Mouse (Mus musculus) neural tube, embryonic 15.5 days (tissue): ENCODE results near the gene Chrna5. TPM values are rescaled to one million over a fixed set of nuclear protein-coding genes. Genes with fewer than 3 reads are reported as not detected.

Source experiments
- ATAC-seq: fragments of 200-750 bp; cut with Nextera tagmentation; 2 replicates; pipeline ENCODE4 v1.8.0; 2017; ENCODE audit warnings: mild to moderate bottlenecking, moderate TSS enrichment, moderate library complexity; ENCODE audit not compliant: low FRiP score
- H3K27ac ChIP-seq: fragments of 300-500 bp; sonication (generic); replicated peaks from 2 replicates; pipeline ENCODE4 v1.5.1; 2015; ENCODE audit warnings: mild to moderate bottlenecking, inconsistent platforms
- H3K27me3 ChIP-seq: fragments of 300-500 bp; sonication (generic); replicated peaks from 2 replicates; pipeline ENCODE4 v1.6.1; 2015; ENCODE audit warnings: inconsistent platforms
- H3K36me3 ChIP-seq: fragments of 300-500 bp; sonication (generic); 2 replicates; pipeline ENCODE4 v1.6.1; 2015; ENCODE audit warnings: inconsistent platforms
- H3K4me1 ChIP-seq: fragments of 300-500 bp; sonication (generic); 2 replicates; pipeline ENCODE4 v1.6.1; 2015; ENCODE audit warnings: inconsistent platforms
- H3K4me2 ChIP-seq: fragments of 300-500 bp; sonication (generic); 2 replicates; pipeline ENCODE4 v1.6.1; 2015; ENCODE audit warnings: inconsistent platforms, mild to moderate bottlenecking, moderate library complexity
- H3K4me3 ChIP-seq: fragments of 300-500 bp; sonication (generic); replicated peaks from 2 replicates; pipeline ENCODE4 v1.5.1; 2015; ENCODE audit warnings: mild to moderate bottlenecking, inconsistent platforms
- H3K9ac ChIP-seq: fragments of 300-500 bp; sonication (generic); replicated peaks from 2 replicates; pipeline ENCODE4 v1.6.1; 2015; ENCODE audit warnings: mild to moderate bottlenecking, inconsistent platforms
- H3K9me3 ChIP-seq: fragments of 300-500 bp; sonication (generic); replicated peaks from 2 replicates; pipeline ENCODE4 v1.6.1; 2016; ENCODE audit warnings: inconsistent platforms
- WGBS: fragments of 180-500 bp; shearing (Covaris S2); methylation state at CpG from one replicate; pipeline ENCODE4 v1.1.7; 2015; ENCODE audit warnings: mixed read lengths; 5-methylcytosine and 5-hydroxymethylcytosine counted together
- polyA plus RNA-seq: library from polyadenylated mRNA; unstranded; fragments of >200 nt; fragmentation: Nextera tagmentation; extraction: Ambion mirVana; gene quantifications from 2 replicates; pipeline ENCODE4 v1.2.1, GENCODE M21; 2015

Chrna5 gene
- polyA plus RNA-seq, 1 experiment from 2014 or later, result 3.7 TPM

GRCm38 (mm10) chr9:54981291-54982191 lies 861 bp downstream of the Chrna5 start:
- WGBS, result under 1% methylated on average over 71 of the region's 85 CpGs
- Histone ChIP-seq H3K4me2 (peak overlapping the region; percentile 95), H3K27me3 (peaks cover 22% of the 10 kb centered on the region), H3K27ac (0 out of 2 replicates have a peak overlapping the region, but pooled peaks have one; percentile 37), H3K4me3 (peak overlapping the region; percentile 67), H3K9me3 (no peaks in the 10 kb centered on the region), H3K4me1 (peaks cover 28% of the 10 kb centered on the region), H3K9ac (peak overlapping the region; percentile 49), H3K36me3 (no peaks in the 10 kb centered on the region)
- peak; percentile 92 for ATAC-seq

GRCm38 (mm10) chr9:54982401-54982800 lies 1.7 kb downstream of the Chrna5 start:
- Histone ChIP-seq H3K4me2 (peak overlapping the region; percentile 95), H3K27me3 (peaks cover 22% of the 10 kb centered on the region), H3K27ac (no peak overlapping the region), H3K9me3 (no peaks in the 10 kb centered on the region), H3K4me1 (peaks cover 28% of the 10 kb centered on the region), H3K4me3 (peak overlapping the region; percentile 67), H3K9ac (no peak overlapping the region), H3K36me3 (no peaks in the 10 kb centered on the region)
- ATAC-seq, result no peak
- 3% methylated on average over 7 of the region's 7 CpGs for WGBS

- Histone ChIP-seq H3K27me3 (no peaks in the 10 kb centered on the region), H3K4me1 (no peaks in the 10 kb centered on the region), H3K9me3 (no peaks in the 10 kb centered on the region), H3K4me2 (no peak overlapping the region), H3K36me3 (no peaks in the 10 kb centered on the region), H3K27ac (no peak overlapping the region), H3K9ac (no peak overlapping the region), H3K4me3 (no peak overlapping the region)
- no peak for ATAC-seq
- WGBS, result 82% methylated on average over 3 of the region's 3 CpGs
Observed at GRCm38 (mm10) chr9:54990362-54990761, 9.7 kb downstream of the Chrna5 start.

- 42% methylated on average over 3 of the region's 3 CpGs for WGBS
- H3K36me3 ChIP-seq, result no peaks in the 10 kb centered on the region
- H3K4me3 ChIP-seq, result no peak overlapping the region
Observed at GRCm38 (mm10) chr9:54994381-54994780, 13.7 kb downstream of the Chrna5 start.

GRCm38 (mm10) chr9:54995645-54996044 lies 15.0 kb downstream of the Chrna5 start:
- no peaks in the 10 kb centered on the region for H3K27me3 ChIP-seq
- H3K4me3 ChIP-seq, result no peak overlapping the region
- H3K4me1 ChIP-seq, result no peaks in the 10 kb centered on the region
- 90% methylated on average over 3 of the region's 3 CpGs for WGBS
- no peak for ATAC-seq
- H3K27ac ChIP-seq, result no peak overlapping the region
- no peak overlapping the region for H3K4me2 ChIP-seq
- H3K9ac ChIP-seq, result no peak overlapping the region
- H3K9me3 ChIP-seq, result no peaks in the 10 kb centered on the region
- H3K36me3 ChIP-seq, result no peaks in the 10 kb centered on the region

More at GRCm38 (mm10) chr9:54994381-54994780, 13.7 kb downstream of the Chrna5 start:
- Histone ChIP-seq H3K9ac (no peak overlapping the region), H3K4me1 (no peaks in the 10 kb centered on the region), H3K27me3 (no peaks in the 10 kb centered on the region), H3K27ac (no peak overlapping the region), H3K9me3 (no peaks in the 10 kb centered on the region), H3K4me2 (no peak overlapping the region)
- ATAC-seq, result no peak

- no peak for ATAC-seq
- no peak overlapping the region for H3K4me3 ChIP-seq
- no peaks in the 10 kb centered on the region for H3K36me3 ChIP-seq
- no peak overlapping the region for H3K27ac ChIP-seq
- 38% methylated on average over 4 of the region's 4 CpGs for WGBS
- H3K9me3 ChIP-seq, result no peaks in the 10 kb centered on the region
- no peaks in the 10 kb centered on the region for H3K27me3 ChIP-seq
- no peak overlapping the region for H3K4me2 ChIP-seq
- no peak overlapping the region for H3K9ac ChIP-seq
- no peaks in the 10 kb centered on the region for H3K4me1 ChIP-seq
Observed at GRCm38 (mm10) chr9:55003609-55004008, 22.9 kb downstream of the Chrna5 start.

- ATAC-seq, result no peak
- no peaks in the 10 kb centered on the region for H3K9me3 ChIP-seq
- H3K4me2 ChIP-seq, result no peak overlapping the region
- 88% methylated on average over 2 of the region's 2 CpGs for WGBS
- H3K4me3 ChIP-seq, result no peak overlapping the region
- no peak overlapping the region for H3K27ac ChIP-seq
- H3K36me3 ChIP-seq, result no peaks in the 10 kb centered on the region
- H3K4me1 ChIP-seq, result peaks cover 4% of the 10 kb centered on the region; the same call in 1 of the 2 replicates
- no peak overlapping the region for H3K9ac ChIP-seq
- no peaks in the 10 kb centered on the region for H3K27me3 ChIP-seq
Observed at GRCm38 (mm10) chr9:55009692-55010091, 29.0 kb downstream of the Chrna5 start.

GRCm38 (mm10) chr9:55010588-55011350 lies 30.1 kb downstream of the Chrna5 start:
- no peak overlapping the region for H3K27ac ChIP-seq
- H3K4me1 ChIP-seq, result peaks cover 4% of the 10 kb centered on the region; the same call in 1 of the 2 replicates
- peaks cover 4% of the 10 kb centered on the region; the same call in 1 of the 2 replicates for H3K36me3 ChIP-seq
- no peak overlapping the region for H3K4me2 ChIP-seq
- H3K27me3 ChIP-seq, result no peaks in the 10 kb centered on the region
- WGBS, result 57% methylated on average over 6 of the region's 6 CpGs
- no peak overlapping the region for H3K4me3 ChIP-seq
- H3K9ac ChIP-seq, result no peak overlapping the region
- ATAC-seq, result no peak
- H3K9me3 ChIP-seq, result no peaks in the 10 kb centered on the region

- H3K9me3 ChIP-seq, result no peaks in the 10 kb centered on the region
- H3K9ac ChIP-seq, result no peak overlapping the region
- no peak for ATAC-seq
- H3K36me3 ChIP-seq, result peaks cover 4% of the 10 kb centered on the region; the same call in 1 of the 2 replicates
- H3K27me3 ChIP-seq, result no peaks in the 10 kb centered on the region
- H3K4me3 ChIP-seq, result no peak overlapping the region
- WGBS, result 81% methylated on average over 3 of the region's 3 CpGs
- peaks cover 4% of the 10 kb centered on the region; the same call in 1 of the 2 replicates for H3K4me1 ChIP-seq
- no peak overlapping the region for H3K4me2 ChIP-seq
- no peak overlapping the region for H3K27ac ChIP-seq
Observed at GRCm38 (mm10) chr9:55016926-55017325, 36.2 kb downstream of the Chrna5 start.

- Histone ChIP-seq H3K27me3 (peaks cover 7% of the 10 kb centered on the region; the same call in 1 of the 2 replicates), H3K9ac (no peak overlapping the region), H3K4me2 (no peak overlapping the region), H3K4me3 (no peak overlapping the region), H3K36me3 (no peaks in the 10 kb centered on the region), H3K9me3 (no peaks in the 10 kb centered on the region), H3K27ac (no peak overlapping the region), H3K4me1 (peaks cover 24% of the 10 kb centered on the region)
- no peak for ATAC-seq
- WGBS, result 77% methylated on average over 5 of the region's 5 CpGs
Observed at GRCm38 (mm10) chr9:55023326-55023725, 42.6 kb downstream of the Chrna5 start.

GRCm38 (mm10) chr9:55023902-55024583 lies 43.4 kb downstream of the Chrna5 start:
- peaks cover 7% of the 10 kb centered on the region; the same call in 1 of the 2 replicates for H3K27me3 ChIP-seq
- H3K27ac ChIP-seq, result no peak overlapping the region
- no peak overlapping the region for H3K9ac ChIP-seq
- H3K4me3 ChIP-seq, result no peak overlapping the region
- 46% methylated on average over 13 of the region's 13 CpGs for WGBS
- no peak for ATAC-seq
- H3K4me2 ChIP-seq, result no peak overlapping the region
- no peaks in the 10 kb centered on the region for H3K36me3 ChIP-seq
- H3K9me3 ChIP-seq, result no peaks in the 10 kb centered on the region
- peaks cover 24% of the 10 kb centered on the region for H3K4me1 ChIP-seq
